Mouse (Mus musculus): ENCODE data around the gene Repin1. TPM values are rescaled to one million over a fixed set of nuclear protein-coding genes. Genes with fewer than 3 reads are reported as not detected.

The Repin1 gene
- 13.2 and 15.6 TPM in 2 replicates for polyA plus RNA-seq (2012; rRNA removed)

DNA sequence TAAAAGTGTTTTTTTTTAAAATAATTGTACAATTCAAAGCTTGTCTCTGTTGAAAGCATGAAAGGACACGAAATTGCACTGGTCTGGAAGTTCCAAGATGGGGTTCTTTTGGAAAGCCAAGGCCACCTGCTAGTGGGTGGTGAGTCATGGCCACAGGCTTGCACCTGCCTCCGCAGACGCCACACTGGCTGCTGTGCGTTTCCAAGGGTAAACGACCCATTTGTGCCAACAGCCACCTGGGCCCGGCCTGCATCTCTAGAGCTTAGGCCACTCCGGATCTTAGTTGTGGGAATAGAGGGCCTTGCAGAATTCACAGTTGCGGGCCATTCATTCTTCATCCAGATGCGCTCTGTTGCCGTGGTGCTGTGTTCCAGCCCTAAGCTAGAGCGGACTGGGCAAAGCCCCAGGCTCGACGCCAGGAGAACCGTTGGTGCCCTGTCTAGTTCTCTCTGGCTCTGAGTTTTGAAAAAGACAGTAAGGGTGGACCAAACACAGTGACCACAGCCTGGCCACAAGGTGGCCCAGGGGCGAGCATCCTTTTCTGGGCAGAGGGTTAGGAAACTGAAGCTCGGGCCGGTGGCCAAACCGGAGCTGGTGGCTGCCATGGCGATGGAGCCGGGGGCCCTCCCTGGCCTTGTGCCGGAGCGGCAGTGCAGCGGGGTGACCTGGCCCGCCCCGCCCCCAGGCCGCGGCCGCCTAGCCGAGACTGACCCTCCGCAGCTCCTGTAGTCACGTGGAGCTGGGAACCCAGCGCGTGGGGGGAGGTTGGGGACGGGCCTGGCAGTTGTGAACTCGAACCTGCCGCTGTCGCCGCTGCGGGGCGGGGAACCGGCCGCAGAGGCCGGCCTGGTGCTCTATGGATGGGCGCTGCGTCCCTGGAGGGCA lies at the start of gene Repin1, which contains the start of gene Gm44965:
Repin1 (plus strand) TSS at position 726 of the 885 bp plus-strand sequence.
Gm44965 (plus strand) TSS at position 784 of the 885 bp plus-strand sequence.

DNA sequence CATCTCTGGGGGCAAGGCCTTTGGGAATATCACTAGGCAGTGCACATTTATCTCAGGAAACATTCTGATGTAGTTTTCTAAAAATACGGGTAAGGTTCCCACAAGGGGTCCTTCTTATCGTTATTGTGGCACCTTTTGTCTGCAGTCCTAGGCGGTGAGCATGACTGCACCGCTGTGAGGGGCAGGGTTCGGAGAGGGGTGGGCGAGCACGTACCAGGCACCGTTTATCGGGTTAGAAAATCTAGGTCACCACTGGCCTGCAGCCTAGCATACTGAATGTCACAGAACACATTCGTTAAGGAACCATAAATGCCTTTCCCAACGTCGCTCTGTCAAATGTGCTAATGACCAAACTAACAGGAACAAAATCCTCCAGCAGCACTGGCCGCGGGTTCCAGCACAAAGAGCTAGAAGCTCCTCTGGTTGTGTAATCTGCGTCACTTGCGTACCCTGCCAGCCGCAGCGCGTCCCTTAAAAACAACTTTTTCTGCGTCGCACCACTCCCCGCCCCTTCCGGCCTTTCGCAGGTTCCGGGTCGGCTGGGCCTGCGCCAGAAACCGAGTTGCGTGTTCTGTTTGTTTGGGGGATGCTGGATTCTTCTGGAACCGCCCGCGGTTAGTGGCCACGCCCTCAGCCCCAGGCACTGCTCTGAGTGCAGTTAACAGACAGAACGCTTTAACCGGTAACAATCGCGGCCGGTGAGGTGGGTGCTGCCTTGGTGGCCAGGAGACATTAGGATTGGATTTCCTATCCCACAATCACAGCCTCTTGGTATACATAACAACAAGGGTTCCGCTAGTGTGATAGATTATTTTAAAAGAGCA lies 39.2 kb upstream of the Repin1 start, which contains the start of gene Lrrc61:
Lrrc61 (plus strand) TSS at position 517 of the 824 bp plus-strand sequence.

DNA sequence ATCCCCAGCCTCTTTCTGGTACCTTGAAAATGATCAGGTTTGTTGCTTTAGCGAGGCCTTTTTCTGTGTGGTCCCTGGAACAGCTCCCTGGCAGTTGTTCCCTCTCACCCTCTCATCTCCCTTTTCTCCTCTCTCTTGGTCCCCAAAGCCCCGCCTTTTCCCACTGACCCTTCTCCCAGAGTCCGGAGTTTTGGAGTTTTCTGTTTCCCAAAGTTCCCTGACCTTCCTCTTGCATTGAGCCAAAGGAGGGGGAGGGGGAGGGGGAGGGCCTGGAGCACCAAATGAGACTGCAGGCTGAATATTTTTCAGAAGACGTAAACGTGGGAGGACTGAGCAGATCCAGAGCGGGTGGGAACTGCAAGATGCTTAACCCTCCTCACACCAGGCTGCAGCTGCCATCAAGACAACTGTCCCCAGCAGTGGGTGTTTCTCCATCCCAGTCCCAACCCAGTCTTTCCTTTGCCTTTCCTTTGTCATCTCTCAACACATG lies 21.1 kb upstream of the Repin1 start, which contains the start of gene Rarres2:
Rarres2 (minus strand) TSS at position 218 of the 490 bp plus-strand sequence.

DNA sequence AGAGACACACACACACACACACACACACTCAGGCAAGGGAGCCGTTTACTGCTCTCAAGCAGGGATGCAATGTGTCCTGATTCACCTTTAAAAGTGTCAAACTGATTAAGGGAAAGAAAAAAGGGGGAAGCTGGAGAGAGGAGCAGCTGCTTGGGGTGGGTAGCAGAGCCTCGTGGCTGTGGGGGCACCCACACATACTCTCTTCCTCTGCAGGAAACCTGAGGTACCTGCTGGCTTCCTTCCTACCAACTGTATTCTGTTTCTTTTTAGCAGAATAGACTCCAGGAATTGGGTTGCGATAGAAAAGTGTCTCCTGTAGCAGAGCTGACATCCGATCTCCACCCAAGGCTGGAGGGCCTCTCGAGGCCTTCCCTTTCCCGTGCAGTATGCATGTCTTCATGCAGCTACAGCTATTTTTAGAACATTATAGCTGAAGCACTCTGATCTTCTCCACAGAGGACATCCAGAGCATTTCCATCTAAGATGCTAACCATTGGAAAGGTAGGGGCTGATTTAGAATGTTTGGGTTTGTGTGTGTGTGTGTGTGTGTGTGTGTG lies 4.4 kb upstream of the Repin1 start, which contains the start of gene Gm45021:
Gm45021 (plus strand) TSS at position 417 of the 557 bp plus-strand sequence.

GRCm38 (mm10) chr6:48601271-48602079 lies 7.8 kb downstream of the Repin1 start, which contains the start of gene Zfp775:
TSS of gene Zfp775 (plus strand) at chr6:48602063.

DNA sequence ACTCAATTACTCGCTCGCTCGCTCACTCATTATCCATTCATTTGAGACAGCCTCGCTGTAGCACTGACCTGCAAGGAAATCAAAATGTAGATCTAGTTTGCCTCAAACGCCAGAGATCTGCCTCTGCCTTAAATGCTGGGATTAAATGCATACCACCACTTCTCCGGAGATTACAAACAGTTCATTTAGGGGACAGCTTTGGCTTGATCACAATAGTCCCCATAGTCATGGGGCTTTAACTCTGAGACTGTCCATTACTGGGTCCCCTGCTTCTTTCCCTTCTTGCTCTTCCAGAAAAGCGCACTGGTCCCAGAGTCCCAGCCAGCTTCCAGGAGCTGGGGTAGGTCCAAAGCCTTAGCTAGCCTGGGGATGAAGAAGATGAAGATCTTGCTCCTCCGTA lies 32.8 kb downstream of the Repin1 start, which contains the start of gene AI854703:
AI854703 (plus strand) TSS at position 301 of the 400 bp plus-strand sequence.

DNA sequence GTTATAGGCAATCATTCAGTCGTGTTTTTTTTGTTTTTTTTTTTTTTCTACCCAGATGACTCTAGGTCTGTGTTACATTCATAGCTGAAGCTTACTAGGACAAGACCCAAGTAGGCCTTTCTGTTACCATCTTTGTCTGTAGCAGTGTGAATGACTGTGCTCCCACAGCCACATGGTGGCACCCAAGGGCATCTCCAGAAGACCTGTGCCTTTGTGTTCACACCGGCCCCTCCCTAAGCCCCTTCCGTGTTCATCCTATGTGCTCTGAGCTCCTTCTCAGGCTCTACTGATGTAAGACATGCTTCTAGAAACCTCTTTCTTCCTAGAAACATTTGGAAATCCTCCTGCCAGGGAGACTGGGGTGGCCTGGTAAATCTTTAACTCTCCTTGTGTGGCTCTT lies 53.3 kb downstream of the Repin1 start, which contains the start of gene Gimap8:
Gimap8 (plus strand) TSS at position 240 of the 400 bp plus-strand sequence.

Other genes with a start within 250 kb of the Repin1 start
- gene Krba1, start 198.3 kb upstream of the Repin1 start, polyA plus RNA-seq (2012; rRNA removed): 5.9 and 7.2 TPM in 2 replicates
- 19.5 and 20.3 TPM in 2 replicates for gene Zfp467, start 148.1 kb upstream of the Repin1 start, polyA plus RNA-seq (2012; rRNA removed)
- gene Sspo, start 145.7 kb upstream of the Repin1 start, polyA plus RNA-seq (2012; rRNA removed): 0.24 and 0.50 TPM in 2 replicates
- 13.9 and 14.1 TPM in 2 replicates for gene Atp6v0e2, start 56.3 kb upstream of the Repin1 start, polyA plus RNA-seq (2012; rRNA removed)
- gene Lrrc61, start 39.1 kb upstream of the Repin1 start, polyA plus RNA-seq (2012; rRNA removed): 6.2 and 7.2 TPM in 2 replicates
- 46.6 and 47.3 TPM in 2 replicates for gene Rarres2, start 21.1 kb upstream of the Repin1 start, polyA plus RNA-seq (2012; rRNA removed)
- not detected in 2 replicates for gene Gm45021, start 4.3 kb upstream of the Repin1 start, polyA plus RNA-seq (2012; rRNA removed)
- gene Gm44965, start 58 bp downstream of the Repin1 start, polyA plus RNA-seq (2012; rRNA removed): not detected in 2 replicates
- gene Zfp775, start 8.2 kb downstream of the Repin1 start, polyA plus RNA-seq (2012; rRNA removed): 2.3 and 3.2 TPM in 2 replicates
- 0.71 and 0.78 TPM in 2 replicates for gene AI854703, start 32.9 kb downstream of the Repin1 start, polyA plus RNA-seq (2012; rRNA removed)
- gene Gimap8, start 53.4 kb downstream of the Repin1 start, polyA plus RNA-seq (2012; rRNA removed): 0.26 and 0.52 TPM in 2 replicates
- gene Gimap9, start 82.2 kb downstream of the Repin1 start, polyA plus RNA-seq (2012; rRNA removed): 0.23 TPM in 1 of 2 replicates, not detected in the other
- gene Gimap4, start 90.7 kb downstream of the Repin1 start, polyA plus RNA-seq (2012; rRNA removed): 0.98 and 1.2 TPM in 2 replicates
- gene Gimap6, start 114.3 kb downstream of the Repin1 start, polyA plus RNA-seq (2012; rRNA removed): 0.57 and 1.1 TPM in 2 replicates
- not detected in 2 replicates for gene Gm28053, start 124.7 kb downstream of the Repin1 start, polyA plus RNA-seq (2012; rRNA removed)
- gene Gimap7, start 124.7 kb downstream of the Repin1 start, polyA plus RNA-seq (2012; rRNA removed): 0.05 TPM in 1 of 2 replicates, not detected in the other
- gene Gimap1, start 145.2 kb downstream of the Repin1 start, polyA plus RNA-seq (2012; rRNA removed): 1.3 and 3.6 TPM in 2 replicates
- gene Gimap5, start 152.3 kb downstream of the Repin1 start, polyA plus RNA-seq (2012; rRNA removed): 0.89 and 1.6 TPM in 2 replicates
- 0.25 and 0.55 TPM in 2 replicates for gene Gimap3, start 177.0 kb downstream of the Repin1 start, polyA plus RNA-seq (2012; rRNA removed)
- 59.3 and 80.5 TPM in 2 replicates for gene Tmem176a, start 247.0 kb downstream of the Repin1 start, polyA plus RNA-seq (2012; rRNA removed)
- 108 and 110 TPM in 2 replicates for gene Tmem176b, start 247.6 kb downstream of the Repin1 start, polyA plus RNA-seq (2012; rRNA removed)

Data from stomach, adult 2 months (tissue).